Mouse (Mus musculus): Measurements from ENCODE around the gene Nutf2-ps1. TPM values are rescaled to one million over a fixed set of nuclear protein-coding genes. Genes with fewer than 3 reads are reported as not detected.

Gene Nutf2-ps1
- total RNA-seq, 1 experiment from 2014 or later, result 52.6 TPM

Other genes starting within 250 kb of the Nutf2-ps1 start
- not detected in 2 replicates for gene Gm10197, start 217.3 kb downstream of the Nutf2-ps1 start, total RNA-seq (2021)
- 44.9 and 49.6 TPM in 2 replicates for gene Smndc1, start 198.5 kb downstream of the Nutf2-ps1 start, total RNA-seq (2021)
- gene Dusp5, start 60.0 kb downstream of the Nutf2-ps1 start, total RNA-seq (2021), result 6.0 and 11.3 TPM in 2 replicates
- gene Smc3, start 11.3 kb upstream of the Nutf2-ps1 start, total RNA-seq (2021), result 39.2 and 43.3 TPM in 2 replicates
- 2.2 and 2.6 TPM in 2 replicates for gene Rbm20, start 88.2 kb upstream of the Nutf2-ps1 start, total RNA-seq (2021)

All from adrenal gland, postnatal 25 days (tissue).